Mouse (Mus musculus) heart, adult 8-10 months (tissue): ENCODE measurements around the gene 1700093K21Rik. TPM values are rescaled to one million over a fixed set of nuclear protein-coding genes. Genes with fewer than 3 reads are reported as not detected.
A peak's percentile ranks its signal among the peaks of the same experiment; 100 is the strongest.
"Not testable (repeated sequence)": the region's sequence is repeated elsewhere in the genome, so short reads cannot be mapped to it uniquely, and the experiment has no call there.

Experiments
- DNase-seq: peaks from one replicate; pipeline ENCODE4 v3.0.0; 2022; ENCODE audit warnings: low spot score
- microRNA-seq: library from miRNA; unstranded; fragments of <30 nt; microRNA quantifications from one replicate; pipeline ENCODE4 v1.2.0, GENCODE M21; 2022
- total RNA-seq, 4 experiments: library from RNA; stranded (reverse); gene quantifications; 2 replicates each; pipeline ENCODE4 v1.2.4; 2022

1700093K21Rik gene
- not detected for total RNA-seq

GRCm38 (mm10) chr11:23520473-23521205, at the start of gene 1700093K21Rik:
TSS of gene 1700093K21Rik (minus strand) at chr11:23521155.
- no peak for DNase-seq

- DNase-seq = no peak
Observed at GRCm38 (mm10) chr11:23570130-23570529, 49.2 kb upstream of the 1700093K21Rik start.

GRCm38 (mm10) chr11:23565761-23566160, 44.8 kb upstream of the 1700093K21Rik start:
- peak; percentile 63 for DNase-seq

- no peak for DNase-seq
Observed at GRCm38 (mm10) chr11:23557039-23557630, 36.2 kb upstream of the 1700093K21Rik start.

- DNase-seq = no peak
Observed at GRCm38 (mm10) chr11:23537446-23537845, 16.5 kb upstream of the 1700093K21Rik start.

- DNase-seq = no peak
Observed at GRCm38 (mm10) chr11:23518981-23519380, 2.0 kb downstream of the 1700093K21Rik start.

GRCm38 (mm10) chr11:23515315-23515714, 5.6 kb downstream of the 1700093K21Rik start:
- no peak for DNase-seq

- not testable (repeated sequence) for DNase-seq
Observed at GRCm38 (mm10) chr11:23514785-23515184, 6.2 kb downstream of the 1700093K21Rik start.

- DNase-seq = not testable (repeated sequence)
Observed at GRCm38 (mm10) chr11:23504801-23505200, 16.2 kb downstream of the 1700093K21Rik start.

- no peak for DNase-seq
Observed at GRCm38 (mm10) chr11:23498609-23499008, 22.3 kb downstream of the 1700093K21Rik start.

- peak; percentile 96 for DNase-seq
Observed at GRCm38 (mm10) chr11:23497718-23498509, 23.0 kb downstream of the 1700093K21Rik start, which contains the start of gene Ahsa2. TSS of gene Ahsa2 (minus strand) at chr11:23498030.

- DNase-seq = peak; percentile 61
Observed at GRCm38 (mm10) chr11:23497335-23497717, 23.6 kb downstream of the 1700093K21Rik start.

GRCm38 (mm10) chr11:23496661-23497060, 24.3 kb downstream of the 1700093K21Rik start:
- no peak for DNase-seq

- DNase-seq = no peak
Observed at GRCm38 (mm10) chr11:23495231-23495630, 25.7 kb downstream of the 1700093K21Rik start.

- DNase-seq = no peak
Observed at GRCm38 (mm10) chr11:23492048-23492790, 28.7 kb downstream of the 1700093K21Rik start.

- DNase-seq = no peak
Observed at GRCm38 (mm10) chr11:23489955-23490354, 31.0 kb downstream of the 1700093K21Rik start.

Small RNAs within 50 kb of the gene (microRNA-seq; reads per million reads assigned to microRNA genes)
- not detected for gene Gm47279

Other genes with a start within 250 kb of the 1700093K21Rik start
- gene Usp34, start 214.3 kb downstream of the 1700093K21Rik start, total RNA-seq = 10 to 100 TPM; 34.8 to 41.3 (median 38.2) TPM
- 10 to 100 TPM; 46.4 to 56.1 (median 53.7) TPM for gene Ahsa2, start 23.1 kb downstream of the 1700093K21Rik start, total RNA-seq
- gene 0610010F05Rik, start 112.5 kb upstream of the 1700093K21Rik start, total RNA-seq = 10 to 100 TPM in 1 of 4 experiments, 1 to 10 TPM in 3; 7.6 to 11.5 (median 9.1) TPM
- gene Pus10, start 144.5 kb upstream of the 1700093K21Rik start, total RNA-seq = 10 to 100 TPM in 2 of 4 experiments, 1 to 10 TPM in 2; 7.0 to 12.7 (median 9.6) TPM
- gene Pex13, start 144.8 kb upstream of the 1700093K21Rik start, total RNA-seq = 10 to 100 TPM; 20.5 to 30.7 (median 28.6) TPM
- 1 to 10 TPM; 6.3 to 8.5 (median 7.3) TPM for gene Rel, start 249.8 kb upstream of the 1700093K21Rik start, total RNA-seq